Mouse (Mus musculus) kidney, adult 2 months (tissue): ENCODE measurements around the gene Olfr722.

ENCODE experiments used
- CTCF ChIP-seq: fragments of 200-500 bp; conservative IDR thresholded peaks from 2 replicates; pipeline ENCODE4 v1.5.1; 2011; ENCODE audit warnings: low read depth, mild to moderate bottlenecking, control low read depth, low read length, moderate library complexity, mixed read lengths; ENCODE audit not compliant: insufficient read depth, insufficient read length
- POLR2A ChIP-seq: fragments of 200-500 bp; IDR thresholded peaks from one replicate; pipeline ENCODE4 v1.6.1; 2011; ENCODE audit warnings: low read depth, low read length, control low read depth

DNA sequence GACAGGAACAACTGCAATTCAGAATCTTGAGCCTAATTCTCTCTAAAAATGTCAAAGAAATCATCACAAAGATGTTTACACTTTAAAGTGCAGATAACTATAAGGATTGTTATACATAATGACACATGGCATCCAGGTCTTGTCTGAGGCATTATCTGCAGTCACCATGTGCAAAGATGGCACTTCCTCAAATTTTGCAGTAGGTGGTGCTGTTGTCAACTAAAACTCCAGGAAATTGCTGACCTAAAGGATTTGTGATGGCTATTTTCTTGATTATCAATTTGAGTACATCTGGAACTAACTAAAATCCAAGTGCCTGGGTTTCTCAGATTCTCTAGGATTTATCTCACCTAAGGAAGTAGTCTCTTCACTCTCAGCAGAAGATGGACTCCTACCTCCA lies 41.4 kb downstream of the Olfr722 start:
- no peak for TF ChIP-seq CTCF
- TF ChIP-seq POLR2A = no peak
